Mouse (Mus musculus): Measurements from ENCODE around the gene Srsf6. TPM values are rescaled to one million over a fixed set of nuclear protein-coding genes. Genes with fewer than 3 reads are reported as not detected.

The Srsf6 gene
- total and polyA plus RNA-seq, 3 experiments = 48.0 to 68.3 (median 61.2) TPM

GRCm38 (mm10) chr2:162950776-162951175 is 19.4 kb downstream of the Srsf6 start:
- H3K36me3 ChIP-seq (ENCODE audit: control insufficient read depth, insufficient read depth, low read length) = no peaks in the 10 kb centered on the region
- H3K4me3 ChIP-seq = no peak overlapping the region
- no peaks in the 10 kb centered on the region for H3K79me2 ChIP-seq (replicated peaks; ENCODE audit: control insufficient read depth, insufficient read depth, low read length)
- no peaks in the 10 kb centered on the region for H3K4me1 ChIP-seq (ENCODE audit: control insufficient read depth, insufficient read depth, low read length)
- TF ChIP-seq EP300 (IDR thresholded peaks at IDR 0.05; ENCODE audit: insufficient read depth, low read depth, low read length) (no peak), CTCF (IDR thresholded peaks at IDR 0.05) (no peak), POLR2A (IDR thresholded peaks at IDR 0.05; ENCODE audit: insufficient read depth, low read depth, low read length) (no peak)
- H3K9ac ChIP-seq (ENCODE audit: low read depth, low read length) = no peak overlapping the region
- 93% methylated on average over 2 of the region's 2 CpGs for whole genome bisulfite sequencing
- intact Hi-C loops (cut with DNase I) = no loop called here
- H3K27me3 ChIP-seq (ENCODE audit: control insufficient read depth, insufficient read depth, low read length) = no peaks in the 10 kb centered on the region
- no peak overlapping the region for H3K27ac ChIP-seq
- no peak for DNase-seq

GRCm38 (mm10) chr2:162956843-162957242 is 25.5 kb downstream of the Srsf6 start:
- H3K9ac ChIP-seq (ENCODE audit: low read depth, low read length) = no peak overlapping the region
- H3K27ac ChIP-seq = no peak overlapping the region
- no peaks in the 10 kb centered on the region for H3K27me3 ChIP-seq (ENCODE audit: control insufficient read depth, insufficient read depth, low read length)
- no peaks in the 10 kb centered on the region for H3K4me1 ChIP-seq (ENCODE audit: control insufficient read depth, insufficient read depth, low read length)
- 95% methylated on average over 2 of the region's 2 CpGs for WGBS
- H3K4me3 ChIP-seq = no peak overlapping the region
- TF ChIP-seq EP300 (IDR thresholded peaks at IDR 0.05; ENCODE audit: insufficient read depth, low read depth, low read length) (no peak), CTCF (IDR thresholded peaks at IDR 0.05) (peak; percentile 29; the same call in 1 of the 2 replicates), POLR2A (IDR thresholded peaks at IDR 0.05; ENCODE audit: insufficient read depth, low read depth, low read length) (no peak)
- no peak for DNase-seq
- no peaks in the 10 kb centered on the region for H3K36me3 ChIP-seq (ENCODE audit: control insufficient read depth, insufficient read depth, low read length)
- intact Hi-C loops (cut with DNase I) = no loop called here
- no peaks in the 10 kb centered on the region for H3K79me2 ChIP-seq (replicated peaks; ENCODE audit: control insufficient read depth, insufficient read depth, low read length)

DNA sequence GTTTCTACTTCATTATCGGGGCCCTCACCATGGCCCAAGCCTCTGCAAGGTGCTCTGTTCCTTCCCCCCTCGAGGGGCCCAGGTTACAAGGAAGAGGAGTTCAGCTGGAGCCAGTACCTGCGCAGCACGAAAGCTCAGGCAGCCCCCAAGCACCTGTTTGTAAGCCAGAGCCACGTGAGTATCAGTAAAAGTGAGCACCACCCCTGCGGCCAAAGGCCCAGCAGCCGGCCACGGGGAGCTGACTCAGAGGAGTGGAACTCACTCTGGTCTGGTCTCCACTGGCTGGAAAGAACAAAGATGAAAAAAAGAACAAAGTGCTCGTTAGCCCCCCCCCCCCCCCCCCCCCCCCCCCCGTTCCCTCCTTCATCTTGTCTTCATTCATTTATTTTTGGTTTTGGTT is 30.0 kb downstream of the Srsf6 start:
- no peak overlapping the region for H3K9ac ChIP-seq (ENCODE audit: low read depth, low read length)

GRCm38 (mm10) chr2:162966734-162967133 is 35.4 kb downstream of the Srsf6 start:
- WGBS = 85% methylated on average over 2 of the region's 2 CpGs
- DNase-seq = no peak
- intact Hi-C loops (cut with DNase I) = no loop called here

More for the DNA sequence above, 30.0 kb downstream of the Srsf6 start:
- Histone ChIP-seq H3K36me3 (ENCODE audit: control insufficient read depth, insufficient read depth, low read length) (no peaks in the 10 kb centered on the region), H3K27me3 (ENCODE audit: control insufficient read depth, insufficient read depth, low read length) (no peaks in the 10 kb centered on the region), H3K79me2 (replicated peaks; ENCODE audit: control insufficient read depth, insufficient read depth, low read length) (no peaks in the 10 kb centered on the region), H3K27ac (no peak overlapping the region), H3K4me1 (ENCODE audit: control insufficient read depth, insufficient read depth, low read length) (no peaks in the 10 kb centered on the region), H3K4me3 (no peak overlapping the region)
- intact Hi-C loops (cut with DNase I) = no loop called here
- DNase-seq = no peak
- 66% methylated on average over 9 of the region's 10 CpGs for WGBS
- no peak for TF ChIP-seq POLR2A (IDR thresholded peaks at IDR 0.05; ENCODE audit: insufficient read depth, low read depth, low read length)
- TF ChIP-seq CTCF (IDR thresholded peaks at IDR 0.05) = no peak
- TF ChIP-seq EP300 (IDR thresholded peaks at IDR 0.05; ENCODE audit: insufficient read depth, low read depth, low read length) = no peak

GRCm38 (mm10) chr2:162968357-162968756 is 37.0 kb downstream of the Srsf6 start:
- no peak overlapping the region for H3K9ac ChIP-seq (ENCODE audit: low read depth, low read length)
- TF ChIP-seq CTCF (IDR thresholded peaks at IDR 0.05) (peak; percentile 73), EP300 (IDR thresholded peaks at IDR 0.05; ENCODE audit: insufficient read depth, low read depth, low read length) (no peak), POLR2A (IDR thresholded peaks at IDR 0.05; ENCODE audit: insufficient read depth, low read depth, low read length) (no peak)
- no peak overlapping the region for H3K4me3 ChIP-seq
- DNase-seq = peak; percentile 27 to 54
- no peaks in the 10 kb centered on the region for H3K36me3 ChIP-seq (ENCODE audit: control insufficient read depth, insufficient read depth, low read length)
- no peaks in the 10 kb centered on the region for H3K27me3 ChIP-seq (ENCODE audit: control insufficient read depth, insufficient read depth, low read length)
- WGBS = 3% methylated on average over 5 of the region's 5 CpGs
- no peaks in the 10 kb centered on the region for H3K79me2 ChIP-seq (replicated peaks; ENCODE audit: control insufficient read depth, insufficient read depth, low read length)
- intact Hi-C loops (cut with DNase I) = loop anchor here (2.0 kb wide), 2 partner anchors 30 to 46 kb away; no protein-coding TSS in a partner anchor
- no peak overlapping the region for H3K27ac ChIP-seq
- no peaks in the 10 kb centered on the region for H3K4me1 ChIP-seq (ENCODE audit: control insufficient read depth, insufficient read depth, low read length)

More at GRCm38 (mm10) chr2:162966734-162967133, 35.4 kb downstream of the Srsf6 start:
- no peak for TF ChIP-seq CTCF (IDR thresholded peaks at IDR 0.05)
- no peak for TF ChIP-seq EP300 (IDR thresholded peaks at IDR 0.05; ENCODE audit: insufficient read depth, low read depth, low read length)
- TF ChIP-seq POLR2A (IDR thresholded peaks at IDR 0.05; ENCODE audit: insufficient read depth, low read depth, low read length) = no peak
- Histone ChIP-seq H3K9ac (ENCODE audit: low read depth, low read length) (no peak overlapping the region), H3K4me3 (no peak overlapping the region), H3K36me3 (ENCODE audit: control insufficient read depth, insufficient read depth, low read length) (no peaks in the 10 kb centered on the region), H3K27ac (no peak overlapping the region), H3K79me2 (replicated peaks; ENCODE audit: control insufficient read depth, insufficient read depth, low read length) (no peaks in the 10 kb centered on the region), H3K4me1 (ENCODE audit: control insufficient read depth, insufficient read depth, low read length) (no peaks in the 10 kb centered on the region), H3K27me3 (ENCODE audit: control insufficient read depth, insufficient read depth, low read length) (no peaks in the 10 kb centered on the region)

DNA sequence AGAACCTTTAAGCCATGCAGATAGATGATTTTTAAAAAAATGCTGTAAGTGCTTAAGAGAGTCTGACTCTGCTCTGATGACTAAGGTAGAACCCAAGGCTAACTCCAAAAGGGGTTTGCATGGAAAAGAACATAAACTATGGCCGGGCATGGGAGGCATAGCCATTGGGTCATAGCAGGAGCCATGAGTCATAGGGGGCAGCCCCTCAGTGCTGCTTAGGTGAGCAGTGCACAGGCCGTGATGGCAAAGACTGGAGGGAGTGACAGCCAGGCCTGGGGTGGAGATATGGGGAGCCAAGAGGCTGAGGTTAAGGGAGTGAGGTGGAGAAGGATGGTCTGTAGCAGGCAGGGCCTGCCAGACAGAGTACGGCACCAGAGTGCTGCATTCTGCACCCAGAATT is 37.8 kb downstream of the Srsf6 start:
- Histone ChIP-seq H3K4me1 (ENCODE audit: control insufficient read depth, insufficient read depth, low read length) (no peaks in the 10 kb centered on the region), H3K27ac (no peak overlapping the region), H3K4me3 (no peak overlapping the region), H3K36me3 (ENCODE audit: control insufficient read depth, insufficient read depth, low read length) (no peaks in the 10 kb centered on the region), H3K9ac (ENCODE audit: low read depth, low read length) (no peak overlapping the region), H3K27me3 (ENCODE audit: control insufficient read depth, insufficient read depth, low read length) (no peaks in the 10 kb centered on the region), H3K79me2 (replicated peaks; ENCODE audit: control insufficient read depth, insufficient read depth, low read length) (no peaks in the 10 kb centered on the region)
- intact Hi-C loops (cut with DNase I) = loop anchor here (2.0 kb wide), 2 partner anchors 30 to 46 kb away; no protein-coding TSS in a partner anchor
- 77% methylated on average over 3 of the region's 3 CpGs for WGBS
- DNase-seq = no peak
- no peak for TF ChIP-seq POLR2A (IDR thresholded peaks at IDR 0.05; ENCODE audit: insufficient read depth, low read depth, low read length)
- TF ChIP-seq EP300 (IDR thresholded peaks at IDR 0.05; ENCODE audit: insufficient read depth, low read depth, low read length) = no peak
- no peak for TF ChIP-seq CTCF (IDR thresholded peaks at IDR 0.05)
